Mouse (Mus musculus) right cerebral cortex, adult 2 months (tissue): ENCODE measurements at regions not wholly inside any gene's neighbourhood (a gene's known extent, or its start where the extent isn't known, plus 50 kb on each side); places are given as distances from the start of the nearest gene placed in this dataset.

Experiments
- DNase-seq, 2 experiments: peaks; one replicate each; pipeline ENCODE4 v3.0.0; 2021 to 2022; ENCODE audit warnings: low spot score in 2 of 2

DNA sequence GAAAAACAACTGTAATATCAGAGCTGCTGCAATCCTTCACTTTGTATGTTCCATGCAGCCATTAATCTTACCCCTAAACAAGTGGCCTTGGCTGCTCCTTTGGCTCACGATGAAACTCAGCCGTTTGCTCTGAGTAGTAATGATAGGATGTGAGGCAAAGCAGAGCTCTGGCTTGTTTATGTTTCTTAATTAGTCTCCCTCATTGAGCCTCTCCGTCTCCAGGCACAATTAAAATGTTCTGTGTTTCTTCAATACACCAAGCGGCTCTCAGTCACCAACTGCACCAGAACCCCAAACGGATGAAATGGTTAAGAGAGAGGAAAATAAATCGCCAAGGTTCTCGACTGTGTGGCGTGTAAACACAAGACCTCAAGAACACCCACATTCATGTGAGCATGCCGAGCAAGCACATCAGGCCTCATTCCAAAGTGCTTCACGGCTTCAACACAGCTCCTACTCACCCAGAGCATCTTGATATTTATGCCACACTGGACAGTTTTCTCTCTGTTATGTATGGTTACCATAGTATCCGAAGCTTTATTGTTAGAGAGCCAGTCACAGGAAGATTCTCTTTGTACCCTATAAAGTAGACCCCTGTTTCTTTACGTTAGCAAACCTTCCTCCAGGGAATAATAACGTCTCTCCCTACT is 280.4 kb downstream of the Lyplal1 start:
- DNase-seq, result peak; percentile 9

DNA sequence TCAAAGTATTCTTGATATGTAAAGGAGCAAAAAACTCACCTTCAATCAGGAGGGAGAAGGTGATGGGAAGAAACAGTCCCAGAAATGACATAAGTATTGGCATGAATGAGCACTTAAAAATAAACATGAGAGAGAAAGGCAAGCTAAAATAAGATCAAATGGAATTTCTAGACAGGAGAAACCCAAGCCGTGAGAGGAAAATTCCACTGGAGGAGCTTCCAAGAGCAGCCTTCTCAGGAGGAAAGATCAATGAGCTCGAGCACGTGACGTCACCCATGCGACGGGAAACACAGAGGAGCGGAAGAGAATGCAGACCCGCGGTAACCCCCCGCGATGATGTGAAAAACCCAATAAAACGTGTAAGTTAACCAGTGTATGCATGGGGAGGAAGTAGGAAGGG is 274.6 kb downstream of the Lyplal1 start:
- DNase-seq, result peak; percentile 27 to 35

DNA sequence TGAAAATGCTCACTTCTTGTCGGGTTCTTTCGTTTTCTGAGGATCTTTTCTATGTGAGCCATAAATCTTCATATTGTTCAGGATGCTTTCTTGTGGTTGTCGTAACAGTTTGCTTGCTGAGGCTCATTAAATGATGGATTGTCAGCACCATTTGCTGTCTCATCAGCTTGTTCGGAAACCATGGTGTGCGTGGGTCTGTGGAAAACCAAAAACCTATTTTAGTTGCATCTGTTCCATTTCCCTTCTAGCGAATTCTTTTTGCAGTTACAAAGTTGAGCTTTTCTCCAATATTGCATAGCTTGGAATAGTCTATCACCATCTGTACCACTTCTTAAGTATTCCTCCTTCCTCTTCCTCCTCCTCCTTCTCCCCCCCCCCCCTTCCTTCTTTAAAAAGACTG is 269.9 kb downstream of the Lyplal1 start:
- DNase-seq, result peak; percentile 38 to 49

DNA sequence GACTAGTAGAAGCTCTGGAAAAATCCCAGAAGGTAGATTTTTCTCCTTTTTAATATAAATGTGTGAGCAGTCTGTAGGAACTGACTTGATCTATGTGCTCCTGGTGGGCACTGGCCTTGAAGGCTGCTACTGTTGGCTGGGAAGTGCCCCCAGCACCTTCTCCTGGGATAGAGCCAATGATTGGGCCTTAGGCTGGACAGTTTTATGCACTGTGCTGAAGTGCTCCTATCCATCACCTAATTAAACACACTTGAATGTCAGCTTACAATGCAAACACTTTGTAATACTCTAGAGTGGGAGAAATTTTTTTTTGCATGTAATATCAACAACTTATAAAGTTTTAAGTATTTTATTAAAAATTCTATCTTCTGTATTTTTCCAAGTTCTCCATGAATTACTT is 266.5 kb downstream of the Lyplal1 start:
- DNase-seq, result no peak

DNA sequence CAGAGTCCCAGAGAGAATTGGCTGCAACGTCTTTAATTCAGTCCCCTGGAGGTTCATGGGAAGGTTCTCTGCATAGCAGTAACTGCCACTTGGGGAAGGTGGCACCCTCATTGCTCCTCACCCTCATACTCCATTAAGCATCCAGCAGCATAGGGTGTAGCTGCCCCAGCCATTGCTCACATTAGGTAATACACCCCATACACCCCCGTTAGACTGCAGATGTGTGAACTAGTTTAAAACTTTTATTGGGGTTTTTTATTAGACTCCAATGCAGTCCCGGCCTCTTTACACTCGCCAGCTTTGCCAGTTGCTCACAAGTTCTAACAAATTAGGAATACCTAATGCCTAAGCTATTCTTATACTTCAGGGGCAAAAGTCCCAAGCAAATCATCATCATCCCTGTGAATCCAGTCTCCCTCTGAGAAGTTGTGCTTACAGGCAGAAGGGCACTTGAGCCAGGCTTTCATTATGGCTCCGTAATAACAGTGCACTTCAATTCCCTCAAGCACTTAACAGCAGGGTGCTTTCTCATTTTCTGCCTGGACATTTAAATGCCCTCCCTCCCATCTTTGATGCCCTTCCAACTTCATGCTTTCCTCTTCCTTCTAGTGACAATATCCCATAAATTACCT is 265.7 kb downstream of the Lyplal1 start:
- DNase-seq, result no peak

DNA sequence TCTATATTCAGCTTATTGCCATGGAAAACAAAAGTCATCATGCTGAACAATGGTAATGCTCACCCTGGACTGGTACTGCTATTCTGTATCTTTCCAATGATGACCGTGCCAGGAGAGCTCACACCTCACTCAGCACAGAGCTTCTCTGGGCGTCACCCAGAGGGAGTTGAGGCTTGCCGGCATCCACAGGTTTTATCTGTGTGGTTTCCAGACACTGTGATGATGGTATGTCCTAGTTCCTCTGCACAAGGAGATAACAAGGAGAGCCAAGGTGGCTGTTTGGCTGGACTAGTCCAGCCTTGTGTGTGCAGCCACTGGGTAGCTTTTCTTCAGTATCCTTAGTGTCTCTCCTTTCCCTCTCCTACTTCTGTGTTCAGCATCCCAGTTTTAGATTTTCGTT is 255.4 kb downstream of the Lyplal1 start:
- no peak for DNase-seq

DNA sequence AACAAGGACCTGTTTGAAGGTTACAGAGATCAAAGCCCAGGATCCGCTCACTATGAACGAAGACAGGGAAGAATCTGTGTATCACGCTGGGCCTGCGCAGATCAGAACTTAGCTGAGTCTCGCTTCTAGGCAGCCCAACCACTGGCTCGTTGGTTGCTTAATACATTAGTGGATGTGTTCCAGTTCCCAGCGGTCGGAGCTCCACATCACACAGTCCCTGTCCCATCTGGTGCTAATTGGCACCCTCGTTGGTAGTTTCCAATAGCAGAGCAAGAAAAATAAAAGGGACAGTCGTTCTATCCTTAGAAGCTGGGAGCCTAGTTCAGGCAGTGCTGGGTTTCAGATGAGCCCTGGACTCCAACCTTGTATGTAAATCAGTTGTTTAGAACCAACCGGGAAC is 251.2 kb downstream of the Lyplal1 start:
- DNase-seq, result no peak

DNA sequence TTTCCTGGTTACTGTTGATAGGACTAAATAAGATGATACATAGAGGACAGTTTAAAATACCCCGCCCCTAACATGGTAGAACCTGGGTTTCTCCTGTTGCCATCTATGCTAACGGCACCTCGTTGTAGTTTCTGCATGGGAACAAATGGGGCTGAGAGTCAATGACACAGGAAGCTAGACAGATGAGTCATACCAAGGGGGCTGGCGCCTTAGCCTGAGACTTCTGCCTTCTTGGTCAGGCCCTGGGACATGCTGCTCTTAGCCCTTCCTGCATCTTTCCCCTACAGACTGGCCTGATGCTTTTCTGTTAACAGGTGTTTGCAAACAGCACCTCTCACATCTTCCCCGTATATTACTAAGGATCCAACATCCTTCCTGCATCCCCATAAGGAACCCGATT is 250.5 kb downstream of the Lyplal1 start:
- no peak for DNase-seq

DNA sequence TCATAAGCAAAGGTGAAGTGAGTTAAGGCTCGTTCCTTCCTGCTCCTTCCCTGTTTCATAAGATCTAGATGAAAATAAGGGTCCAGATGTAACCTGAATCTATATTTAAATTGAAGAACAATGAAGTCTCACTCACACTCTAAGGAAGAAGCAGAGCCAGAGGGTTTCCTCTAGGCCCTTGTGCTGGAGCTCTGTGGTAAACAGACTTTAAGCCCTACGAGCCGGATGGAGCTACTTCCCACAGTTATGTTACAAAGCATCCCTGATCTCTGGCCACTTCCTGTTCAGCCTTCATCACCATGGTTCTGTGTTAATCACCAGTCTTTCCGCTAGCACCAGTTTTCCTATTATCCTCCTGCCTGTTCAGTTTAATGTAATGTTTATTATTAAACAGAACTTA is 250.1 kb downstream of the Lyplal1 start:
- DNase-seq, result no peak

DNA sequence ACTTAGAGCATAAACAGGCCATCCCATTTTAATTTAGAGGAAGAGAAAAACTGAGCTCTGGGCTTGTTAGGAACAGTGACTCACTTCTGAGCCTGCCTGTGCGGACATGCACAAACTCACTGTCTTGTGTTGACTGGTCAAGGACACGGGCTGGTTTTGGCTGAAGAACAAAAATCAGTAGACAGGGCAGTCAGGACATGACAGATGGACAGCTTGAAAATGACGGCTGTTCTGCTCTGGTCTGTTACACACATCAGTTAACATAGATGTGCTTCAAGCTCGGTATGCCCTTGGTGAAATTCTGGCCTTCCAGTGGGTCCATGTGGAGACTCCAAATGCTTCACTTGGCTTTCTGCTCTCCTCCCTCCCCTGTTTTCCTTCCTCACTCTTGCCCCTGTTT is 248.4 kb downstream of the Lyplal1 start:
- no peak for DNase-seq

DNA sequence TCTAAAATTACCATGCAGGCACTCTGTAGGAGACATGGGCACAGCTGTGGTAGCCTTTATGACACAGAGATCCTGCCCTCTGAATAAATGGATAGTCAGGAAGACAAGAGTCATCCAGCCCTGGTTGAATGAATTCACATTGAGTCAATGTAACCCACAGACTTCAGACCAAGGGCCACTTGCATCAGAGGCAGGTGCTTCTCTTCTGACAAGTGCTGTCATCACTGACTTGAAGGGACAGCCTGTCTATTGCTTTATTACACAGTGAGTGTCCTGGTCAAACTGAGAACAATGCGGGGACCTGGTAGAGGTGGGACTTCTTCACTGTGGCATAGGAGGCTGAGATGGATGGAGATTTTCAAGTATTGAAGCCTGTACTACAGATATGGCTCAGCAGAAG is 230.1 kb downstream of the Lyplal1 start:
- DNase-seq, result no peak

DNA sequence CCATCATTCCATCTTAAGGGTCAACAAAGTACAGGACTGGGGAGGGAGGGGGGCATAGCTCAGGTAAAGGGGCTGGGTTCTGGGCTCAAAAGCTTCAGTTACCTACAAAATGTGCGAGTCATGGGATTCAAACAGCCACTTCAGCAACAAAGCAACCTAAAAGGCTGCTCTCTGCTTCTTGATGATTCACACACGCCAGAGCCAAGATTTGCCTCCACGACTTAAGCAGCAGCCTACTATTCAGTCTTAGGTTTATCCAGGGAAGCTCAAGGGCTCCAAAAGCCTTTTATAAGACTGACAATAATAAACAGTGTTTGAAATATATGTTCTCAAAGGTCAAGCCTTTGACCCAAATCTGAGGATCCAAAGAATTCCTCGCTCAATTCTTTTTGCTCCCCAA is 225.3 kb downstream of the Lyplal1 start:
- peak; percentile 14 to 26 for DNase-seq

DNA sequence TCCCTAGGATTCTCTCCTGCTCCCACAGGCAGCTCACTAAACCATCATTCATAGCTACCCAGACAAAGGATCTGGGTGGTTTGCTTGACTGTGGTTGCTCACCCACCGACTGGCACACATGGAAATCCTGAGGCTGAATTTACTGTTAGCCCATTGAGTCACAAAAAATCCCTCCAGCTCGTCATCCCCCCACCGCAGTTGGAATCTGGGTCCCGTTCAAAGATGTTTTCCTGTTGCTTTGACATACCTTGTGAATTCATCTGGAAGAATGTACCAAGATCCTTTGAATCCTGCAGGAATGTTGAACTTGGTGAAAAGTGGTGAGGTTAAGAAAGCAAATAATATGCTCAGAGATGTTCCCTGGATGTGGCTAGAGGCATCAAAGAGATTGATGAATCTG is 223.7 kb downstream of the Lyplal1 start:
- DNase-seq, result no peak

DNA sequence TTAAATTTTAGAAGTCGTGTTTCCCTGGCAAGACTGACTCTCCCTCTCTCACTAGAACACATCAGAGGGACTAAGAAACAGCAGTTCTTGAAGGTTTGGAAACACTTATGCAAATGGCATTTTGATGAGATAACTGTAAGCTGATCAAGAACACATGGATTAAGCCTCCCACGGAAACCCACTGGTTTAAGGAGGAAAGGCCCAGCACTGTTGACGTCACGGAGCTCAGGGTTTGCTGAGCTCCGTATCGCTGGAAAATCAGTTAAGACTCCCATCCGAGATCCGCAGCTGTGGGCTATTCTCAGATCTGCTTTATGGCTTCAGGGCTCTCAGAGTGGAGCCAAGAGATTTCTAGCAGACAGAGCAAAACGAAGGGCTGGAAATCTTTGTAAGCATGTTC is 218.6 kb downstream of the Lyplal1 start:
- peak; percentile 5 to 30 for DNase-seq

DNA sequence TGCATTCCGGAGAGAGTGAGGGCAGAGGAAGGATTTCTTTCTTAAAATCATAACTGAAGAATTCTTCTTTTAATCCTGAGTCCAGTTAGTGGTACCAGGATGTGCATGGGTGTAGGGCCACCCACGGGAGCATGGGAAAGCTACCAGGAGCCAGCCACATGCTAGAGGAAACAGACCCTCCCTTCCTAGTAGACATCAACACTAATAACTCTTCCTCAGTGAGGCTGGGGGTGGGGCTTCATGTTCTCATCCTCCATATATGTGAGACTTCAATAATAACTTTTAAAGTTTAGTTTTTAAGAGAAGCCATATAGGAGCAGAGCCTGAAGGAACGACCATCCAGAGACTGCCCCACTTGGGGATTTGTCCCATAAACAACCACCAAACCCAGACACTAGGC is 216.8 kb downstream of the Lyplal1 start:
- DNase-seq, result no peak

DNA sequence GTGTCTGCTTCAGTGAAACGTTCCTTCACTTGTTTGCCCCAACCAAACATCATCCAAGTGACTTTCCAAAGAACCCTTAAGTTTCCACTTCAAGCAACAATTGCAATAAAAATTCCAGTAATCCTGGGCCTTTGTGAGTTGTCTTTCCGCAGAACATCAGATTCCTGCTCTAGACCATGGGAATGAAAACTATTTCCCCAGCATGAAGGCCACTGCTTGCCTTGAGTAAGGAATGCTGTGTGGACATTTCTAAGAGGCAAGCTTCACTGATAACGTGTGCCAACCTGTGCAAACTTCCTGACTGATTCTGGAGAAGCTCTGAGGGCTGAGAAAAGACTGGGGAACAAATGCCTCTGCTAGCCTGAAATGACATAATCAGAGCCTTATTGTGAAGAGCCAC is 214.7 kb downstream of the Lyplal1 start:
- DNase-seq, result no peak

DNA sequence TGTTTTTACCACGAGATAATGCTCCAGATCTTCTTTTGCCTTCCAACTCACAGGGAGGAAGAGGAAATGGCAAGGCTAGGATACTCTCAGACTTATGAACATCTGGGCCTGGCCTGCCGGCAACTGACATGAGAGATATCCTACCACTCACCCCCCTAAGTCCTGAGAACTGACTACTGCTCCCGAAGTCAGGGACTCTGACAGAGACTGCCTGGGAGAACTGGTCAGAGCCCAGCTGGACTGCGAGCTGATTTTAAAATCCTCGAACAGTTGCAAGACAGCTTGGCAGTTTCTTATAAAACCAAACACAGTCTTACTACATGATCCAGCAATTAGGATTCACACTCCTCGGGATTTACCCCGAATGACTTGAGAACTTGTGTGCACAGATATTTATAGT is 211.4 kb downstream of the Lyplal1 start:
- no peak for DNase-seq

DNA sequence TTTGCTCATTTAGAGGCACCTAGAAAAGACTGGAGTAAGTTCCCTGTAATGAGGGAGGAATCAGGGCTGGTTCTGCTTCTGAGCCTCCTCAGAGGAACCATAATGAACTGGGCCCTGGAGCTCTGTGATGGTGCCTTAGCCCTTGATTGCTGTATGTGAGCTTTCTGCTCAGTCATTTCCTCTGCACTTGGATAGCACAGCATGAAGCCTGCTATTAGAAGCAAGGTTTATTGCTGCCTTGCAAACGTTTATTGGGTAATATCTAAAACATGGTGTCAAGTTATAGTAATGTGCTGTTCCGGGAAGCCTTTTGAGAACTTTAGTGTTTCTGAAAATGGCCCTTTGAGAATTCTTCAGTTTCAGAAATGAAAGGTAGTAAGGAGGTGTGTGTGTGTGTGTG is 201.5 kb downstream of the Lyplal1 start:
- DNase-seq, result no peak

DNA sequence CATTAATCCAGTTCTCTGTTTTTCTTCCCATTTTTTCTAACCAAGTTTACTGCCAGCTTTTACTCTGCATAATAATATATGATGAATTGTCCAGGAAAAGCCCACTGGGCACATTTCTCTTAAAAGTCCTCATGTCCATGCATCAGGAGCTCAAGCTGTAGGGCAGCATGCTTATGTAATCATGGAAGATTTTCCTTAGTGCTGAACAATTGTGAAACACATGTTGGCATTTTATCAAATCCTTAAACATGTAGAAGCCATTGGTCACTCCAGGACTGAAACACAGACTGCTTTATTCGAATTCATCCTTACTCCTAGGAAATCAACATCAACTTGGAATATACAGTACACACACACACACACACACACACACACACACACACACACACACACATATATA is 198.4 kb downstream of the Lyplal1 start:
- DNase-seq, result no peak

DNA sequence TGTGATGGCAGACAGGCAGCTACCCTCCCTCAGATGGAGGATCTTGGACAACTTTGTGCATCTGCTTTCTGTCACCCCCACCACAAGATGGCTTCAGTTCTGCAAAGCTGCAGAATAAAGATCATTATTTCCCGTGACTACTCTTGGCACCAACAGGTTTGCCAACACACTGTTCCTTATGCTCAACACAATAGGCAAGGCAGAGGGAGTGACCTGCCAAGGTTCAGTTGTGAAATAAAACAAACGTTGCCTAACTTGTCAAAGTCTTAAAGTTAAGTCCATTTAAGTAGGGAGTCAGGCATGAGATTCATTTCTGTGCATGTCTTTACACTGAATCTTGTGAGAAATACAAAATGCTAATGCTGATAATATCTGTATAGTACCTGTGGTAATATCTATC is 193.4 kb downstream of the Lyplal1 start:
- no peak for DNase-seq

DNA sequence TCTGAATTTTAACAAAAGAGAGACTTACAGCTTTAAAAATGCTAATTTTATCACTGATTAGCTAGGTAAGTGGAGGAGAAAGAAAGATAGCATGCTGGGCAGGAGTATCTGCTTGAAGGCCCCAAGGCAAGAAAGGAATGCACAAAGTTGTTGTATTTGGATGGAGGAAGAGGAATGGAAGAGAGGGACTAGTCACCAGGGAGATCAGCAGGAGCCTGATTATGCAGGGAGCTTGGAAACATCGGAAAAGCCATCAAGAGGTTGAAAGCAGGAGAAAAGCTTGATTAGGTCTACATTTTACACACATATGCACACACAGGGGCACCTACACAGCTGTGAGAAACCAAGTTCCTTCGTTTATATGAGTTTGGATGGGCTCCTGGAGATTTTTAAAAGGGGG is 188.1 kb downstream of the Lyplal1 start:
- DNase-seq, result no peak

DNA sequence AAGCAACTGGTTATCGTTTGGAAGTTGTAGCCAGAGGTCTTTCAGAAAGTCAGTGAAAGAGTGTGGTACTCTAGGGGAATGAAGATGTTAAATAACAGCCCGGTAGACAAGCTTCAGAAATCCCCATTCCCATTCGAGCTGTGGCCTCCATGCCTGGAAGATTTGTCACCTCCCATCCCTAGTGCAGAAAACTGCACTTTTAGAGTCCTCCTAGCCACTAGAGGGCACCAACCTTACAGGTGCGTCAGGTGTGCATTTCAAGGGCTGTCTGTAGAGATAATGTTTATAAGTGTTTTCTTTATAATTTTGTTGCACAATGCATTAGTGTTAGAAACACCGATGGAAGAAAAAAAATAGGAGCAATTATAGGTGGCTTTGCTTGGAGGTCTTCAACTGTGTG is 187.3 kb downstream of the Lyplal1 start:
- no peak for DNase-seq

DNA sequence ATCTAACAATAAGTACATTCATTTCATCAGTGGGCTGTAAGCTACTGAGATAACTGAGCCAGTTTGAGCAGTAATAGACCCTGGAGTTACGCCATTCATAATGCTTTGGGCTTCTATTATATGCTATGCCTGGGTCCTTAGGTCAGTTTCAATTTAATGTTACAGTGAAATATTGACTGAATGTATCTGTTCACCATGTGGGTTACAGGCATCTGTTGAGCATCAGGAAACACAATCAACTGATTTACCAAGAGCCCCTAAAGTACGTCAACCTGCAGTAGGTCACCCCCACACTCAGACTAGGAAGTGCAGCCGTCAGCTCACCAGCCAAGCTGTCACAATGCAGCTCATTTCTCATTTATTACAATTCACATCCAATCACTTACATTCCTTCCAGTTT is 183.5 kb downstream of the Lyplal1 start:
- DNase-seq, result no peak

DNA sequence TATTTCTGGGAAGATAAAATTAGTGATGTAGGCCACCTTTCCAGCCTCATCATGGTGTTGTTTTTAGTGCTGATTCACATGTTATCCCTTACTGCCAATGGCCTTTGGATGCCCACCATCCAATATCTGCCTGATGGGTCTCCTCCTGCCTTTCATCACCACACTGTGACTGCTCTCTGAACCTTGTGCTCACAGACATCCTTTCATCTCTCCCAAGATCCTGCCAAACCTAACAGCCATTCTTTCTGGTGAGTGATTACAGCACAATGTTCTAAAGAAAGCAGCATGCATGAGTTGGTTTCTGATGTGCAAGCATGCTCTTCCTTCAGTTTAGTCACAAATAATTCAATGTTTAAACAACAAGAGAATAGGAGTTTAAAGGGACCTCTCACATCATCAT is 180.1 kb downstream of the Lyplal1 start:
- DNase-seq, result no peak
